Mouse (Mus musculus): ENCODE results near the gene Cdk2ap2. TPM values are rescaled to one million over a fixed set of nuclear protein-coding genes. Genes with fewer than 3 reads are reported as not detected.
"Not testable (repeated sequence)": the region's sequence is repeated elsewhere in the genome, so short reads cannot be mapped to it uniquely, and the experiment has no call there.

The Cdk2ap2 gene
- polyA plus RNA-seq, 1 experiment: 140 TPM

DNA sequence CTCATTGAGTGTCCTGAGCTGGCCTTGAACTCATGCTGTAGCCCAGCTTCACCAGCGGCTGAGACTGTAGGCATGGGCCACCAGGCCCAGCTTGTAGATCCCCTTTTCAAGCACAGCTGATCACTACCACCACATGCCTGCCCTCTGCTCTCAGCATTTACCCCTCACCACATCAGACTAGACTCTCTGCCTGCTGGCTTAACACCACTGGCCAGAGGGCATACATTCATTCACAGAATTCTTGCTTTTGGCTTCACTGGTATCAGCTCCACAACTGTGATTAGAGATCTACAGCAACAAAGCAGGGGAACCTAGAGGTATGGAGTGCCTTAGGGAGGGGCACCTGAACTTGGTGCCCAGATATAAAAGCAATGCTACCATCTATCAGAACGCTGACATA, 23.5 kb downstream of the Cdk2ap2 start:
- Histone ChIP-seq H3K27me3 (replicated peaks) (no peaks in the 10 kb centered on the region), H3K9me3 (no peaks in the 10 kb centered on the region), H3K36me3 (replicated peaks; ENCODE audit: low read length) (peaks cover 50% of the 10 kb centered on the region), H3K4me1 (peaks cover 96% of the 10 kb centered on the region), H3K4me3 (replicated peaks) (peak overlapping the region; percentile 95)
- TF ChIP-seq FLI1 (IDR thresholded peaks at IDR 0.05; ENCODE audit: low read length): no peak
- no peak for TF ChIP-seq GATA1 (IDR thresholded peaks at IDR 0.05; ENCODE audit: borderline replicate concordance, low read length)

DNA sequence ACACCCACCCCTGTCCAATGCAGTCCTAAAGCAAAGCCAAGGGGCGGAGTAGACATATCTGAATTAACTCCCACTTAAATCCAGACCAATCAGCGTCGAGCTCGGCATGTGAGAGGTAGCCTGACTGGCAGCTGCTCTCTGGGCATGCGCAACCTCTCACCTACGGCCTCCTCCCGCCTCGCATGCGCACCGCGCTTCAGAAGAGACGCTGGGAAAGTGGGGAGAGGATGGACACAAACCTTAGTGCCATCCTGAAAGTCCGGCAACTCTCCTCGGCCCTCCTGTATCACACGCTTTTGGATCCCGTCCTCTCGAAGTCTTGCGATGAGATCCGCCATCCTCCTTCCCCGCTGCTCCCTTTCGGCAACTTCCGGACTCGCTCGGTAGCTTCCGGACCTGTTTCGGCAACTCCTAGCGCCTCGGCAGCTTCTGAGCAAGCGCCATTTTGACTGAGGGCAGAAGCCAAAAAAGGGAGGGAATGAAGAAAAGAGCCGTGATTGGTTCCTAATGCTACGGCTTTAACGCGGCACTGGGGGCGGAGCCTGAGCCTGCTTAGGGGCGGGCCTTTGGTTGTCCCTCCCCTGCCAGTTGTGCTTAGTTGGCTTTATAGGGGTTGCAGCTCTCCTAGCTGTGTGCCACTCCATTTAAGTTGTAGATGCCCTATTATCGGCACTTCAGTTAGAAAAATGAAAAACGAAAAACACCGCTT, 24.3 kb downstream of the Cdk2ap2 start:
- TF ChIP-seq FLI1 (IDR thresholded peaks at IDR 0.05; ENCODE audit: low read length): no peak; the same call in 1 of the 2 replicates
- no peak for TF ChIP-seq GATA1 (IDR thresholded peaks at IDR 0.05; ENCODE audit: borderline replicate concordance, low read length)
- peak overlapping the region; percentile 95 for H3K4me3 ChIP-seq (replicated peaks)
- H3K36me3 ChIP-seq (replicated peaks; ENCODE audit: low read length): peaks cover 43% of the 10 kb centered on the region
- no peaks in the 10 kb centered on the region for H3K27me3 ChIP-seq (replicated peaks)
- H3K9me3 ChIP-seq: no peaks in the 10 kb centered on the region
- peaks cover 89% of the 10 kb centered on the region for H3K4me1 ChIP-seq

DNA sequence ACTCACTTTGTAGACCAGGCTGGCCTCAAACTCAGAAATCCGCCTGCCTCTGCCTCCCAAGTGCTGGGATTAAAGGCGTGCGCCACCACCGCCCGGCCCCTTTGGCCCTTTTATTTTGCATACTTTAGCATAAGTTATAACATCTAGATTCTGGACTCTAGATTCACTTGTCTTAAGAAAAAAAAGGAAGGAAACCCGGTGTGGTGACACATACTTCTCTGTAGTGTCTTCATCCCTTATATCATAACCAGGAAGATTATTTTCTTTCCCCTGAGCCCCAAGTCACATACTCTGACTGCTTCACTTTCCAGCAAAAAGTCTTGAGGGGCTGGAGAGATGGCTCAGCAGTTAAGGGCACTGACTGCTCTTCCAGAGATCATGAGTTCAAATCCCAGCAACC, 24.9 kb downstream of the Cdk2ap2 start:
- not testable (repeated sequence) for H3K9me3 ChIP-seq; H3K27me3 ChIP-seq (replicated peaks); H3K4me3 ChIP-seq (replicated peaks)
- H3K36me3 ChIP-seq (replicated peaks; ENCODE audit: low read length): peaks cover 38% of the 10 kb centered on the region
- peaks cover 89% of the 10 kb centered on the region for H3K4me1 ChIP-seq

DNA sequence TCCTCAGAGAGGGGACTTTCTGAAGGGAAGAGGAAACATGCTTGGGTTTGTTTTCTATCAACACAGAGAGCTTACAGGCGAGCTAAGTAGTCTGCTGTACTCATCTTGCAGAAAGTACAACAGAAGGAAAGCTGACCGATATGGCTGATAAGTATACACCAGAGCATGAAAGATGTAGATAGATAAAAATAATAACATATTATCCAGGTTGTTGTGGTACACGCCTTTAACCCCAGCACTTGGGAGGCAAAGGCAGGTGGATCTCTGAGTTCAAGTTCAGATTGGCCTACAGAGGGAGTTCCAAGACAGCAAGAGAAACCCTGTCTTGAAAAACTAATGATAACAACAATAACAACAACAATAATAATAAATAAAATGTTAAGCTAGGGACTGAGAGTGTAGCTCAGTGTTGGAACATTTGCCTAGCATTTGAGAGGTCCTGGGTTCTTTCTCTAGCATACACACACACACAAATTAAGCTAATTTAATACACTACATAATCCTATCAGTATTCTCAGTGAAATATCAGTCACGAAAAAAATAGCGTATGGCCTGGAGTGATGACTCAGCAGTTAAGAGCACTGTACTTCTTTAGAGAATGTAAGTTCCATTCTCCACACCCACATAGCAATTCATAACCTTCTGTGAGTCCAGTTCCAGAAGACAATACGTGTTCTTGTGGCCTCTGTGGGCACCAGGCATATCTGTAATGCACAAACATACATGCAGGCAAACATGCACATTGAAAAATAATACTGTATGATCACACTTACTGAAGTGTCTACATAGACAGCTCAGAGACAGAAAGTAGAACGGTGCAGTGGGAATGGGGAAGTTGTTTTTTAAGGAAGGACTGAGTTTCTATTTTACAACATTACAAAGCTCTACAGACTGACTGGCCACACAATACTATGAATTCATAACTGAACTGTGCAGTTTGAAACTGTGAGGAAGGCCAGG, 25.7 kb downstream of the Cdk2ap2 start:
- Histone ChIP-seq H3K27me3 (replicated peaks) (no peaks in the 10 kb centered on the region), H3K4me1 (peaks cover 89% of the 10 kb centered on the region), H3K4me3 (replicated peaks) (peak overlapping the region; percentile 78), H3K9me3 (no peaks in the 10 kb centered on the region), H3K36me3 (replicated peaks; ENCODE audit: low read length) (peaks cover 38% of the 10 kb centered on the region)
- TF ChIP-seq GATA1 (IDR thresholded peaks at IDR 0.05; ENCODE audit: borderline replicate concordance, low read length) (no peak), FLI1 (IDR thresholded peaks at IDR 0.05; ENCODE audit: low read length) (no peak)

DNA sequence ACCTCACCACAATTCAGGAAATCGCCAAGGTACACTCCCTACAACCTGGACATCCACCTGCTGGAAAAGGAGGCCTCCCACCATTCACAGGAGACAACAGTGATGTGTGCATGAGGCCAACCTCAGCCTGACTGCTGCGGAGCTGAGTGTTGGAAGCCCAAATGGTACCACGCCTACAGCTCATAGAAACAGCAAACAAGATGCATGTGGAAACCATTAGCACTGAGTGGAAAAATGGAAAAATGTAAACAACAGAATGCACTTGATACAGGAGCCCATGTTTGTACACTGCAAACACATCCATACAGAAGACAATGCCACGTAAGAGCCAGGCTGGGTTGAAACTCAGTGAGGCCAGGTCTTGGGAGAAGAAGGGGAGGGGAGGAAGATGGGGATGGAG, 27.4 kb downstream of the Cdk2ap2 start:
- Histone ChIP-seq H3K9me3 (no peaks in the 10 kb centered on the region), H3K4me3 (replicated peaks) (peak overlapping the region; percentile 67), H3K4me1 (peaks cover 78% of the 10 kb centered on the region), H3K36me3 (replicated peaks; ENCODE audit: low read length) (peaks cover 35% of the 10 kb centered on the region), H3K27me3 (replicated peaks) (no peaks in the 10 kb centered on the region)
- no peak for TF ChIP-seq GATA1 (IDR thresholded peaks at IDR 0.05; ENCODE audit: borderline replicate concordance, low read length)
- TF ChIP-seq FLI1 (IDR thresholded peaks at IDR 0.05; ENCODE audit: low read length): no peak

DNA sequence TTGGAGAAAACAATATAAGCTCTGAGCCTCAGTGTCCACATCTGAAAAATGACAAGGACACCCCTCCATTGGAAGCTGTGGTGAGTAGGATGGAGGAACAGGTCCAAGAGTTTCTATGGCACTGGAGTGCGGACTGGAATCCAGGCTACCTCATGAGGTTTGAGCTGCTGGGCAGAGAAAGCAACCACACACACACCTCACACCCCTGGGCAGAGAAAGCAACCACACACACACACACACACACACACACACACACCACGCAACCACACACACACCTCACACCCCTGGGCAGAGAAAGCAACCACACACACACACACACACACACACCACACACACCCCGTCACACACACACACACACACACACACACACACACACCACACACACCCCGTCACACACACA, 28.3 kb downstream of the Cdk2ap2 start:
- H3K27me3 ChIP-seq (replicated peaks); H3K9me3 ChIP-seq: not testable (repeated sequence)
- H3K4me3 ChIP-seq (replicated peaks): peak overlapping the region; percentile 95
- H3K36me3 ChIP-seq (replicated peaks; ENCODE audit: low read length): peaks cover 35% of the 10 kb centered on the region
- peaks cover 76% of the 10 kb centered on the region for H3K4me1 ChIP-seq

DNA sequence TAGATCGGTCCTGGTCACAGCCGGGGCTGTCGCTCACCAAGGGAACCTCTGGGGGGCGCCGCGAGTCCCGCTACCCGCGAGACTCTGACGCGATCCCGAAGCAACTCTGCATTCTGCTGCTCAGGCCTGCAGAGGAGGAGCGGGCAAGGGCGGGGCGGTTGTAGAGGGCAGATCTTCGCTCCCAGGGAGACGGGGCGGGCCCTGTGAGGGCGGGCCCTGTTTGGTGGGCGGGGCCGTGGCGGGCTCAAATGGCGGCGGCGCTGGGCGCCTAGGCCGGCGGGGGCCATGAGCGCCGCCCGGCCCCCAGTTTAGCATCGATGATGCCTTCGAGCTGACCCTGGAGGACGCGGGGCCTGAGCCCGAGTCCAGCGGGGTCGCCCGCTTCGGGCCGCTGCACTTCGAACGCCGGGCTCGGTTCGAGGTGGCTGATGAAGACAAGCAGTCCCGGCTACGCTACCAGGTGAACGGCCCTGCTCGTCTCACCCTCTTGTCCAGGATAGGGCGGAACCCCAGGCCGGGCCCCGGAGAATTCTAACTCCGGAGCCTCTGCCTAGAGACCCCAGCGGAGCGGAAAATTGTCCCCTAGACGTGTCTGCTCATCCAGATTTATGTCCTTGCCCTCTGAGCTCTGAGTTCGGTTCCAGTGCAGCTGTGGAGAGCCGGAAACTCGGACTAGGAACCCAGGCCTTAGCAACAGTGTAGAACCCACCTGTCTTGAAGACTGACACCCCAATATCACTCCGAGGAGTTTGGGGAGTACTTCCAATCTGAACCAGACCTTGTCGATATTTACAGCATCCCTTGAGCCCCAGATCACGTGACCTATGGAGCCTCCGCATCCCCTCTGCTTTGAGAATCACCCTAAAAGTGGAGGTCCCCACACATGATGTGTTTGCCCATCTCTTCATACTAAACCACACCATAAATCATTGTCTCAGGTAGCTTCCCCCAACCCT, 29.0 kb downstream of the Cdk2ap2 start, which contains the start of gene Aip:
Gene Aip, minus strand, starts transcription at position 118 of the 956 bp plus-strand sequence.
- TF ChIP-seq FLI1 (IDR thresholded peaks at IDR 0.05; ENCODE audit: low read length): no peak
- TF ChIP-seq GATA1 (IDR thresholded peaks at IDR 0.05; ENCODE audit: borderline replicate concordance, low read length): no peak
- H3K27me3 ChIP-seq (replicated peaks): no peaks in the 10 kb centered on the region
- peaks cover 40% of the 10 kb centered on the region for H3K36me3 ChIP-seq (replicated peaks; ENCODE audit: low read length)
- H3K4me1 ChIP-seq: peaks cover 69% of the 10 kb centered on the region
- no peaks in the 10 kb centered on the region for H3K9me3 ChIP-seq
- H3K4me3 ChIP-seq (replicated peaks): peak within 1 kb of the TSS; percentile 95

DNA sequence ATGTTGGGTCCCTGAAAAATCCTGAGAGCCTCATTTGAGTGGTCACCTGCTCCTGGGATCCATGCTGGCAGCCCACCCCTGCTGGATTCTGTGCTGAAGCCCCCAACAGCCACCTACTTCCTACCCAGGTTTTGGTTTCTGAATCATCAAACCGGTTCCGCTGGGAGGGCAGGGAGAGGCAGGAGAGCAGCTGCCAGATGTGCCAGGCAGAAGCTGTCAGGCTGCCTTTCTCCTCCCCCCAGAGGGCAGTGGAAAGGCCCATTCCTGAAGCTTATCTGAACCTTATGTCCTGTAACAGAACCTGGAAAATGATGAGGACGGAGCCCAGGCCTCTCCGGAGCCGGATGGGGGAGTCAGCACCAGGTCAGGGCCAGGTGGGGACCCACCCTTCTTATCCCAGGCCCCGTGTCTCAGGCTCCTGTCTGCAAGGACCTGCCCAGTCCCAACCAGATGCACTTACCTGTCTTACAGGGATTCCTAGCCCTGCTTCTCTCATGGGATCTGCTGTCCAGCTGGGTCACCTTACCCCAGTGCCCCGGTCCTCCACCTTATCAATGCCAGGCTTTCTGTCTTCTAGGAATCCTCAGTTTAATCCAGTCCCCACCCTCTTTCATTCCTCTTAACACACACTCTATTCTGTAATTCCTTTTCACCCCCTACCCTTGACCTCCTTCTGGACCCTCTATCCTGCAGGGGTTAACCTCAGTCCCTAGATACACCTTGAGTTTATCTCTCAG, 29.9 kb downstream of the Cdk2ap2 start:
- peaks cover 49% of the 10 kb centered on the region for H3K36me3 ChIP-seq (replicated peaks; ENCODE audit: low read length)
- H3K4me3 ChIP-seq (replicated peaks): peak overlapping the region; percentile 95
- peaks cover 66% of the 10 kb centered on the region for H3K4me1 ChIP-seq
- no peaks in the 10 kb centered on the region for H3K9me3 ChIP-seq
- TF ChIP-seq GATA1 (IDR thresholded peaks at IDR 0.05; ENCODE audit: borderline replicate concordance, low read length) (no peak), FLI1 (IDR thresholded peaks at IDR 0.05; ENCODE audit: low read length) (no peak)
- no peaks in the 10 kb centered on the region for H3K27me3 ChIP-seq (replicated peaks)

DNA sequence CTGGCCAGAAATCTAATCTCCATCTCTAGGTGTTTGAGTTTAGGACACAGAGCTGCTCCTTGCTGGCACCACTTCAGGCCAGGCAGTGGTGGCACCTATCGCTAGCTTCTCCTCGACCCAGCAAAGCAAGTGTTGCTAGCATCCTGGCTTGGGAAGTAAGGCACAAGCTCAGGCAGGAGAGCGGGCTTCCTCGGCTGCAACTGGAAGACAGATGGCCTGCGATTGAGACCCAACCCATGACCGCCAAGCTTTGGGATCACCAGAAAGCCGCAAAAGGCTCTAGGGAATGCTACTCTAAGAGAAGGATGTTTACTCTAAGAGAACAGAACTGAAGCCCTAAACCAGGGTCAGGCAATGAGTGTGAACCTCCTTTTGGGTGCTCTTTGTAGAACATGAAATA, 32.5 kb downstream of the Cdk2ap2 start:
- no peaks in the 10 kb centered on the region for H3K27me3 ChIP-seq (replicated peaks)
- H3K9me3 ChIP-seq: no peaks in the 10 kb centered on the region
- TF ChIP-seq GATA1 (IDR thresholded peaks at IDR 0.05; ENCODE audit: borderline replicate concordance, low read length): no peak
- TF ChIP-seq FLI1 (IDR thresholded peaks at IDR 0.05; ENCODE audit: low read length): no peak
- H3K4me1 ChIP-seq: peaks cover 41% of the 10 kb centered on the region
- peaks cover 65% of the 10 kb centered on the region for H3K36me3 ChIP-seq (replicated peaks; ENCODE audit: low read length)
- no peak overlapping the region for H3K4me3 ChIP-seq (replicated peaks)
